Mouse (Mus musculus) central nervous system, embryonic 18 days (tissue): ENCODE measurements around the gene Art4. TPM values are rescaled to one million over a fixed set of nuclear protein-coding genes. Genes with fewer than 3 reads are reported as not detected.

ENCODE experiments used
- polyA plus RNA-seq: library from polyadenylated mRNA; depleted of rRNA; stranded (reverse); fragments of >200 nt; gene quantifications from 2 replicates; pipeline ENCODE4 v1.2.3, GENCODE M21; 2012; rRNA removed

The Art4 gene
- polyA plus RNA-seq = 0.06 and 0.24 TPM in 2 replicates

DNA sequence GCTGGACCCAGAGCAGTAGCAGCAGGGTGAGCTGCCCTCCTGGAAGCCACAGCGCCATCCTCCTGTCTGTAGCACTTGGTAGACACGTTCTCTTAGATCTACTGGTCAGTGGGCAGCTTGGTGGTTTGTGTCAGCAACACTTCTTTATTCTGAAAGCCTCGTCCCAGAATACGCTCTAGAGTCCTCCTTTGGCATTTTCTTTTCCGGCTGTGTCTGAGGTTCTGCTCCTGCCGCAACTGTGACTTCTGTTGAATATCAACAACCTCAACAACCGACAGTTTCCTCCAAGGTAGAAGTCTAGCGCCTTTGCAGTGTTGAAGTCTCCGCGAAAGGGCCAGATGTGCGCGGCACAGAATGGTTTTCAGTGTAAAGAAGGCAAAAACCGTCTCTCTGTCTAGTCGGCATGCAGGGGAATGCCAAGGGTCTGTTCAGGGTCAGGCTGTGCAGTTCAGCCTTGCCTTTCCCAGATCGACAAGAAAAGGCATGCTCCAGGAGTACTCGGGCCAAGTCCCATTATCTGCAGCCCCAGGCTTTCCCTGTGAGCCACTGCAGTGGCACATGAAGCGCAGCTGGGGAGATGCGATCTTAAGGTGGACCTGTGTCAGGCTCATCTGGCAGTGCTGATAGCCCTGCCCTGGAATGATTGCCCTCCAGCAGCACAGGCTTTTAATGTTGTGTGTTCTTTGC lies at the start of gene Art4:
Gene Art4, minus strand, starts transcription at position 548 of the 687 bp plus-strand sequence.

DNA sequence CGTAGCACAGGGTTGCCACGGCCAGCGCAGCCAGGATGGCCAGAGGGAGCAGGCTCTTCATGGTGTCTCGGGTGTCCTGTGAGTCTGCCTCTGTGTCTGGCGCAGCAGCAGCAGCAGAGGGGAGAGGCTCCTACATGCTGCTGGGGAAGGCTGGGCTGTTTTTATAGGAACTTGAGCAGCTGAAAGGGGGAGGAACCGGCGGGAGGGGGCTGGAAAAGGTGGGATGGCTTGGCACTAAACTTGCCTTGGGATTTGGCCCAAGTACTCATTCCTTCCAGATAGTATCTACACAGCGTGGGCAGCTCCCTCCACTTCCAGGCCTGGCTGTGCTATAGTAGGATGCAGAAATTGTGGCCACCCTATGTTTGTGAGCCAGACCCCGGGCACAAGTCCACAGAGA lies 18.1 kb upstream of the Art4 start, which contains the start of gene Mgp:
Gene Mgp, minus strand, starts transcription at position 154 of the 400 bp plus-strand sequence.

DNA sequence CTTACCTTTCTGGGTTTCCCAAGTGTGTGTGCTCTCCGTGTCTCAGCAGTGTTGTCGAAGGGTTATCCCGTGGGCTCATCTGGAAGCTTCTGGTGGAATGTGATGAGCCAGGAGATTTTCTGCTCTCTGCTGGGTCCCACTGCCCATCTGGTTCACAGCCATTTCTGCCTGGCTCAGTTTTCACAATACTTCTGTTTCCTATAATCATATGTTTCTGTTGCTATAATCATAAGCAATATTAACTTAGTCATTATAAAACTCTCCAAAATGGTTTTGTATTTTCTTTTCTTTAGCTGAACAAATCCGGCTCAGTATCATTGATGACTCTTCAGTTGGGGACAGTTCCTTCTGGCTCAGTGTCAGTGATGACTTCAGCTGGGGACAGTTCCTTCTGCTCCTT lies 22.2 kb downstream of the Art4 start, which contains the start of gene Smco3:
Gene Smco3, minus strand, starts transcription at position 101 of the 400 bp plus-strand sequence.

DNA sequence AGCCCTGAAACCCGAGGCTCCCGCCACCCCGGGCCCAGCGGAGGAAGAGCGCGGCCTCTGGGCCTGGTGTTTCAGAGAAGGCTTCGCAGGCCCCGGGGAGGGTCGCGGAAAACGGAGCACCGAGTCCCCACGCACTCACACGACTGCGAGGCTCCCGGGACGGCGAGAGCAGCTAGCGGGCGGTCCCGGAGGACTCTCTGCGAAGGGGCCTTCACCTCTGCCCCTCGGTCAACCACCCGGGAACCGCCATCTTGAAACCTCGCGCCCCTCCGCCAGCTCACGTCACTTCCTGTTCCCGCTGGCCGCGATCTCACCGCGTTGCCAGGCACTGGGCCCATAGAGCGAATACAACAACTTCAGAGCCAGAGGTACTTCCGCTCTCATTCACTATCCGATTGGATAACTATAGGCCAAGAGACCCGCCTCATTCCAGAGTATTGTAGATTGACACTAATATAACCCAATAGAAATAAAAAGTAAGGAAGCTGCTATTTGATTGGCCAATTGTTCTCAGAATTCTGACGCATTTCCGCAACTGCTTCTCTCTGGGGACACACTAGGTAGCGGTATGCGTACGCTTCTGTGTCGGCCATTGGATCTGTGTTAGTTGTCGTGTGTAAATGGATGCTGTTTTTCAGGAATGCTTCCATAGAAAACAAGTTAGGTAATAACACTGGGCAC lies 29.5 kb downstream of the Art4 start, which contains the start of gene Wbp11:
Gene Wbp11, minus strand, starts transcription at position 353 of the 681 bp plus-strand sequence.

DNA sequence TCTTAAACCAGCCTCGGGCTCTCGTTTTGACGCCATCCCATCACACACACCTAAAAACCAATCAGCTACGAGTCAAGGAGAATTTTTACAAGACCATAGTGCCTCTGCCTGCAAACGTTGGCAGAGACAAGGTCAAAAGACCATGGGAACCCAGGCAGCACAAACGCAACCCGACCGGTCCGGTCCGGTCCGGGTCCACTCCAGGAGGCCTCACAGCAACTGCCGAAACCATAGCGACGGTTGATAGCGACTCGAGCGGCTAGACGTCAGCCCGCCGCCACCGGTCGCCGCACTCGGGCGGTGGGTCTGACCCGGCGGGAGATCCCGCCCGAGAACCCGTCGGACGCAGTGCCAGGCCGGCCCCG lies 30.0 kb downstream of the Art4 start, which contains the start of gene BC049715:
Gene BC049715, plus strand, starts transcription at position 111 of the 365 bp plus-strand sequence.

DNA sequence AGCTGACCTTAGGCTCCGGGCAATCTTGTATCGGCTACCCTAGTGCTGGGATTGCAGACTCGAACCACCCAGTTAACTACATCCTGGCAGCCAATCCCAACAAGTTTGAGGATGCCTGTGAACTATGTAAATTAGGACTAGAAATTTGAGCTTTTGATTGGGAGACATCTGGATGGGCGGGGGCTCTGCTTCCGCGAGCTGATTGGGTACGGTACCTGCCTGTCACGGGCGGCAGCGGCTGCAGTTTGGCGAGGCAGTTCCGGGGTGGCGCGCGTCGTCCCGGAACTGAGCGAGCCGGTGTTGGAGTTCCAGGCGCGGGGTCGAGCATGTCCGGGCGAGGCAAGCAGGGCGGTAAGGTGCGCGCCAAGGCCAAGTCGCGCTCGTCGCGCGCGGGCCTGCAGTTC lies 49.5 kb downstream of the Art4 start, which contains the start of gene H2afj:
Gene H2afj, plus strand, starts transcription at position 231 of the 404 bp plus-strand sequence.

DNA sequence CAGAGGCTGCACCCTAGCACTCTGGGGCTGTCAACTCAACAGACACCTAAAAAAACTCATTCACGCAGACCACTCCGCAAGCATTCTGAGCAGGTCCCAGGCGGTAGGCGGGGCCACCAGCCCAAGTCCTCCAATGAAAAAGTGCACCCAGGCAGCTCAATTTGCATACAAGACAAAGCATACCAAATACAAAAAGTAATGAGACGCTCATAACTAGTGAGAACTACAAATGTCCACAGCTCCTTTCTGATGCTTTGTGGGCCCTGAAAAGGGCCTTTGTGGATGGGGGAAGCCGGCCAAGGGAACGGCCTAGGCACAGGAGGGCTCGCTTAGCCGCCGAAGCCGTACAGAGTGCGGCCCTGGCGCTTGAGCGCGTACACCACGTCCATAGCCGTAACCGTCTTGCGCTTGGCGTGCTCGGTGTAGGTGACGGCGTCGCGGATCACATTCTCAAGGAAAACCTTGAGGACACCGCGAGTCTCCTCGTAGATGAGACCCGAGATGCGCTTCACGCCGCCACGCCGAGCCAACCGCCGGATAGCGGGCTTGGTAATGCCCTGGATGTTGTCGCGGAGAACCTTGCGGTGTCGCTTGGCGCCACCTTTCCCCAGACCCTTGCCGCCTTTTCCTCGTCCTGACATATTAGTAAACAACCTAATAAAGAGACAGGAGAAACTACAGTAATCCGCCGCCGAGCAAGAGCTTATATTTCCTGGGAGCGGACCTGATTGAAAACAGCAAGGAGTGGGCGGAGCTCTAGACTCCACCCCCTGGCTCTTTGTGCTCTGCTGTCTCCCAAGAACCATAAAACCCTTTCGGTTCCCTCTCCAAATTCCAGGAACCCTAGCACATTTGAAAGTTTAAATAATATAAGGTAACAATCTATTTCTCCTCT lies 53.5 kb downstream of the Art4 start, which contains the start of gene Hist4h4:
Gene Hist4h4, minus strand, starts transcription at position 677 of the 895 bp plus-strand sequence.

Other genes starting within 250 kb of the Art4 start
- 0.14 and 0.31 TPM in 2 replicates for gene Plbd1, start 195.8 kb downstream of the Art4 start, polyA plus RNA-seq
- gene Gucy2c, start 76.0 kb downstream of the Art4 start, polyA plus RNA-seq = 0.30 and 0.37 TPM in 2 replicates
- 0.60 and 0.75 TPM in 2 replicates for gene Hist4h4, start 53.3 kb downstream of the Art4 start, polyA plus RNA-seq
- gene H2afj, start 49.5 kb downstream of the Art4 start, polyA plus RNA-seq = 73.2 and 75.6 TPM in 2 replicates
- 0.59 and 1.1 TPM in 2 replicates for gene BC049715, start 30.1 kb downstream of the Art4 start, polyA plus RNA-seq
- 43.1 and 52.5 TPM in 2 replicates for gene Wbp11, start 29.5 kb downstream of the Art4 start, polyA plus RNA-seq
- gene Smco3, start 22.3 kb downstream of the Art4 start, polyA plus RNA-seq = 1.1 and 1.7 TPM in 2 replicates
- 38.6 and 79.1 TPM in 2 replicates for gene Mgp, start 18.1 kb upstream of the Art4 start, polyA plus RNA-seq
- 0.35 and 0.53 TPM in 2 replicates for gene Erp27, start 64.4 kb upstream of the Art4 start, polyA plus RNA-seq
- gene Pde6h, start 66.1 kb upstream of the Art4 start, polyA plus RNA-seq = 0.25 and 1.2 TPM in 2 replicates
- gene Arhgdib, start 84.2 kb upstream of the Art4 start, polyA plus RNA-seq = 22.5 and 30.8 TPM in 2 replicates